Mouse (Mus musculus): Measurements from ENCODE around the gene Gm42715. TPM values are rescaled to one million over a fixed set of nuclear protein-coding genes. Genes with fewer than 3 reads are reported as not detected.

Gene Gm42715
- polyA plus RNA-seq, 1 experiment from 2014 or later = 12.6 TPM

GRCm38 (mm10) chr7:127512231-127513015 is 7.0 kb upstream of the Gm42715 start:
- 0% methylated on average over 56 of the region's 93 CpGs for WGBS

DNA sequence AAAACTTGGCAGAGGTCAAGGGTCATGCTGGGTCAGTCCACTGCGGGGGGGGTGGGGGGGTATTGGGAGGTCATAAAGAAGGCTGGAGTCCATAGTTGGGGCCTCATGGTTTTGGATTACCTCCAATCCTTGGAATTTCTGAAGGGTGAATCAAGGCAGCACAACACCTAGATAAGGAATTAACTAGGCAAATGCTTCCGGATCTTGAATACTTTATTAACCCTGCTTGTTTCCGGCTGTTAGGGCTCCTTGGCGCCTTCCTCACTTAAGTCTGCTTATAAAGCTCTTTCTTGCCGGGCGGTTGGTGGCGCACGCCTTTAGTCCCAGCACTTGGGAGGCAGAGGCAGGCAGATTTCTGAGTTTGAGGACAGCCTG is 6.4 kb upstream of the Gm42715 start:
- no peak for DNase-seq (ENCODE audit: low spot score)
- peak overlapping the region; percentile 98 for H3K27ac ChIP-seq (ENCODE audit: low read depth, low read length)
- peak overlapping the region; percentile 75 for H3K4me3 ChIP-seq (ENCODE audit: low read depth, low read length)
- H3K36me3 ChIP-seq (ENCODE audit: control insufficient read depth, insufficient read depth, low read length) = peaks cover 39% of the 10 kb centered on the region
- peak overlapping the region; percentile 61 for H3K4me2 ChIP-seq (ENCODE audit: low read length)
- peak overlapping the region; percentile 88 for H3K9ac ChIP-seq (ENCODE audit: low read length)
- H3K9me3 ChIP-seq (replicated peaks; ENCODE audit: control insufficient read depth, low read length) = no peaks in the 10 kb centered on the region
- WGBS = 45% methylated on average over 8 of the region's 8 CpGs
- no peaks in the 10 kb centered on the region for H3K27me3 ChIP-seq (replicated peaks; ENCODE audit: control insufficient read depth, insufficient read depth, low read length)
- ATAC-seq = no peak
- peaks cover 14% of the 10 kb centered on the region; the same call in 1 of the 2 replicates for H3K4me1 ChIP-seq (ENCODE audit: control insufficient read depth, insufficient read depth, low read length)

More at GRCm38 (mm10) chr7:127512231-127513015, 7.0 kb upstream of the Gm42715 start:
- DNase-seq (ENCODE audit: low spot score) (peak; percentile 96), ATAC-seq (peak; percentile 83)
- peak overlapping the region; percentile 98 for H3K27ac ChIP-seq (ENCODE audit: low read depth, low read length)
- peak overlapping the region; percentile 88 for H3K9ac ChIP-seq (ENCODE audit: low read length)
- peaks cover 34% of the 10 kb centered on the region for H3K36me3 ChIP-seq (ENCODE audit: control insufficient read depth, insufficient read depth, low read length)
- H3K9me3 ChIP-seq (replicated peaks; ENCODE audit: control insufficient read depth, low read length) = no peaks in the 10 kb centered on the region
- H3K4me3 ChIP-seq (ENCODE audit: low read depth, low read length) = peak overlapping the region; percentile 75
- peak overlapping the region; percentile 61 for H3K4me2 ChIP-seq (ENCODE audit: low read length)
- peaks cover 14% of the 10 kb centered on the region; the same call in 1 of the 2 replicates for H3K4me1 ChIP-seq (ENCODE audit: control insufficient read depth, insufficient read depth, low read length)
- no peaks in the 10 kb centered on the region for H3K27me3 ChIP-seq (replicated peaks; ENCODE audit: control insufficient read depth, insufficient read depth, low read length)

DNA sequence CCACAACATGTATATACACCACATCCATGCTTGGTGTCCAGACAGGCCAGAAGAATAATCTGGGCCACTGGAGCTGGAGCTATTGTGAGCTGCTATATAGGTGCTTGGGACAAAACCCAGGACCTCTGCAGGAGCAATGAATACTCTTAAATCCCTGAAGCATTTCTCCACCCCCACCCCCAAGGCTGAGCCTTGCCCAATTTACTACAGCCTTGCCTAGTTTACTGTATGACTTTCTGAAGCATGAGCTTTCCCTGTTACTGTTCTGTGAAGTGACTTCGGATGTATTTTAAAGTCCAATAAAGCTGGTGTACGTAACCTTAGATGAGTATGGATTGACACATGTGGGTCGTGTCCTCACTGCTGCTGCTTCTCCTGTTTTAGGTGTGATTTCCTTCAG is 5.6 kb upstream of the Gm42715 start:
- H3K4me2 ChIP-seq (ENCODE audit: low read length) = peak overlapping the region; percentile 61
- WGBS = 88% methylated on average over 3 of the region's 3 CpGs
- ATAC-seq = no peak
- no peak overlapping the region for H3K27ac ChIP-seq (ENCODE audit: low read depth, low read length)
- no peak for DNase-seq (ENCODE audit: low spot score)
- H3K27me3 ChIP-seq (replicated peaks; ENCODE audit: control insufficient read depth, insufficient read depth, low read length) = no peaks in the 10 kb centered on the region
- peaks cover 46% of the 10 kb centered on the region for H3K36me3 ChIP-seq (ENCODE audit: control insufficient read depth, insufficient read depth, low read length)
- H3K9me3 ChIP-seq (replicated peaks; ENCODE audit: control insufficient read depth, low read length) = no peaks in the 10 kb centered on the region
- peak overlapping the region; percentile 75; the same call in 1 of the 2 replicates for H3K4me3 ChIP-seq (ENCODE audit: low read depth, low read length)
- H3K9ac ChIP-seq (ENCODE audit: low read length) = no peak overlapping the region
- peaks cover 14% of the 10 kb centered on the region; the same call in 1 of the 2 replicates for H3K4me1 ChIP-seq (ENCODE audit: control insufficient read depth, insufficient read depth, low read length)

GRCm38 (mm10) chr7:127515846-127516245 is 3.5 kb upstream of the Gm42715 start:
- H3K4me2 ChIP-seq (ENCODE audit: low read length) = no peak overlapping the region
- ATAC-seq (no peak), DNase-seq (ENCODE audit: low spot score) (no peak)
- H3K4me3 ChIP-seq (ENCODE audit: low read depth, low read length) = no peak overlapping the region
- no peaks in the 10 kb centered on the region for H3K9me3 ChIP-seq (replicated peaks; ENCODE audit: control insufficient read depth, low read length)
- H3K27me3 ChIP-seq (replicated peaks; ENCODE audit: control insufficient read depth, insufficient read depth, low read length) = no peaks in the 10 kb centered on the region
- no peak overlapping the region for H3K27ac ChIP-seq (ENCODE audit: low read depth, low read length)
- no peak overlapping the region for H3K9ac ChIP-seq (ENCODE audit: low read length)
- H3K4me1 ChIP-seq (ENCODE audit: control insufficient read depth, insufficient read depth, low read length) = peaks cover 14% of the 10 kb centered on the region; the same call in 1 of the 2 replicates
- H3K36me3 ChIP-seq (ENCODE audit: control insufficient read depth, insufficient read depth, low read length) = peaks cover 62% of the 10 kb centered on the region
- WGBS = 88% methylated on average over 7 of the region's 7 CpGs

DNA sequence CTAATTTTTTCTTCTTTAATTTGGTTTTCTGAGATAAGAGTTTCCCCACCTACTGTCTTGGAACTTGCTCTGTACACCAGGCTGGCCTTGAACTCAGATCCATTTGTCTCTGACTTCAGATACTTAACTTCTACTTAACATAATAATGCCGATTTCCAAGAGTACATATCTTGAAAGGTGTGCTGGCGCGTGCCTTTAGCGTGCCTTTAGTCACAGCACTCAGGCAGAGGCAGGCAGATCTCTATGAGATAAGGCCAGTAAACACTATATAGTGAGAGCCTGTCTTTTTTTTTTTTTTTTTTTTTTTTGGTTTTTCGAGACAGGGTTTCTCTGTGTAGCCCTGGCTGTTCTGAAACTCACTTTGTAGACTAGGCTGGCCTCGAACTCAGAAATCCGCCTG is 3.0 kb upstream of the Gm42715 start:
- WGBS = 96% methylated on average over 6 of the region's 7 CpGs
- Histone ChIP-seq H3K9me3 (replicated peaks; ENCODE audit: control insufficient read depth, low read length) (no peaks in the 10 kb centered on the region), H3K36me3 (ENCODE audit: control insufficient read depth, insufficient read depth, low read length) (peaks cover 67% of the 10 kb centered on the region), H3K27me3 (replicated peaks; ENCODE audit: control insufficient read depth, insufficient read depth, low read length) (no peaks in the 10 kb centered on the region), H3K4me3 (ENCODE audit: low read depth, low read length) (no peak overlapping the region), H3K9ac (ENCODE audit: low read length) (no peak overlapping the region), H3K4me2 (ENCODE audit: low read length) (no peak overlapping the region), H3K4me1 (ENCODE audit: control insufficient read depth, insufficient read depth, low read length) (peaks cover 13% of the 10 kb centered on the region; the same call in 1 of the 2 replicates), H3K27ac (ENCODE audit: low read depth, low read length) (no peak overlapping the region)
- DNase-seq (ENCODE audit: low spot score) (no peak), ATAC-seq (no peak)

- no peak for DNase-seq (ENCODE audit: low spot score)
- Histone ChIP-seq H3K27ac (ENCODE audit: low read depth, low read length) (no peak overlapping the region), H3K4me2 (ENCODE audit: low read length) (no peak overlapping the region), H3K9me3 (replicated peaks; ENCODE audit: control insufficient read depth, low read length) (no peaks in the 10 kb centered on the region), H3K4me1 (ENCODE audit: control insufficient read depth, insufficient read depth, low read length) (no peaks in the 10 kb centered on the region), H3K4me3 (ENCODE audit: low read depth, low read length) (no peak overlapping the region), H3K36me3 (ENCODE audit: control insufficient read depth, insufficient read depth, low read length) (peaks cover 92% of the 10 kb centered on the region), H3K27me3 (replicated peaks; ENCODE audit: control insufficient read depth, insufficient read depth, low read length) (no peaks in the 10 kb centered on the region), H3K9ac (ENCODE audit: low read length) (no peak overlapping the region)
- WGBS = 95% methylated on average over 3 of the region's 3 CpGs
- ATAC-seq = no peak
Measured at GRCm38 (mm10) chr7:127541671-127542070, 22.3 kb downstream of the Gm42715 start.

- Histone ChIP-seq H3K36me3 (ENCODE audit: control insufficient read depth, insufficient read depth, low read length) (peaks cover 82% of the 10 kb centered on the region), H3K27me3 (replicated peaks; ENCODE audit: control insufficient read depth, insufficient read depth, low read length) (no peaks in the 10 kb centered on the region), H3K4me3 (ENCODE audit: low read depth, low read length) (no peak overlapping the region), H3K27ac (ENCODE audit: low read depth, low read length) (no peak overlapping the region), H3K9me3 (replicated peaks; ENCODE audit: control insufficient read depth, low read length) (no peaks in the 10 kb centered on the region), H3K9ac (ENCODE audit: low read length) (no peak overlapping the region), H3K4me1 (ENCODE audit: control insufficient read depth, insufficient read depth, low read length) (no peaks in the 10 kb centered on the region), H3K4me2 (ENCODE audit: low read length) (no peak overlapping the region)
- WGBS = 77% methylated on average over 15 of the region's 15 CpGs
- ATAC-seq = no peak
- DNase-seq (ENCODE audit: low spot score) = peak; percentile 45
Measured at GRCm38 (mm10) chr7:127549116-127549835, 29.9 kb downstream of the Gm42715 start.

DNA sequence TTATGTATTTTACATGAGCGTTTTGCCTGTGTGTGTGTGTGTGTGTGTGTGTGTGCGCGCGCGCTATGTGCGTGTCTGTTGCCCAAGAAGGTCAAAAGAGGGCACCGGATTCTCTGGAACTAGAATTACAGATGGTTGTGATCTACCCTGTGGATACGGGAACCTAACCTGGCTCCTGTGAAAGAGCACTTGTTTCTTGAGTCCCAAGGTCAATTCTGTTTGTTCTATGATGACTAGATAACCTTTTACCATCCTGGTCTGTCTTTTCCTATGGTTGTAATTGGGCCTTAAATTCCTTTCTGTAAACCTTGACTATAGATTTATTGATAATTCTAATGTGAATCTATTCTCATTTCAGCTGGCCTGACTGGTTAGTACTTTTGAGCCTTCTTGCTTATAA is 32.2 kb downstream of the Gm42715 start:
- Histone ChIP-seq H3K4me3 (ENCODE audit: low read depth, low read length) (no peak overlapping the region), H3K27me3 (replicated peaks; ENCODE audit: control insufficient read depth, insufficient read depth, low read length) (no peaks in the 10 kb centered on the region), H3K36me3 (ENCODE audit: control insufficient read depth, insufficient read depth, low read length) (peaks cover 87% of the 10 kb centered on the region), H3K4me1 (ENCODE audit: control insufficient read depth, insufficient read depth, low read length) (no peaks in the 10 kb centered on the region), H3K9me3 (replicated peaks; ENCODE audit: control insufficient read depth, low read length) (no peaks in the 10 kb centered on the region), H3K9ac (ENCODE audit: low read length) (no peak overlapping the region), H3K27ac (ENCODE audit: low read depth, low read length) (no peak overlapping the region), H3K4me2 (ENCODE audit: low read length) (no peak overlapping the region)
- DNase-seq (ENCODE audit: low spot score) (no peak), ATAC-seq (no peak)
- 97% methylated on average over 8 of the region's 8 CpGs for WGBS

DNA sequence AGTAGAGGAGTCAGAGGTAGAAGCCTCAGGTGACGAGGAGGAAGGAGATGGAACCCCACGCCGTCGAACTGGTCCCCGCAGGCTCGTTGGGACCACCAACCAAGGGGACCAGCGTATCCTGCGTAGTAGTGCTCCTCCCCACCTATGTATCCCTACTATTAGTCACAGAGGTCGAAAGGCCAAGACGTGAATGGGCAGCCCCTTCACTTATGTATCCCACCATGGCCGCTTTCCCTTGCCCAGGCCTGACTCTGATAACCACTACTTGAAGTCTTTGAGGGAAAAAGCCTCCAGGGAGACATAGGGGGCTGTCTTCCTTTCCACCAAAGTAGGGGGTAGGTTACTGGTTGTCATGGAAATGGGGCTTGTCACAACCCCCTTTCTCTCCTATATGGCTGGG is 41.2 kb downstream of the Gm42715 start:
- ATAC-seq (no peak), DNase-seq (ENCODE audit: low spot score) (no peak)
- Histone ChIP-seq H3K4me2 (ENCODE audit: low read length) (no peak overlapping the region), H3K4me1 (ENCODE audit: control insufficient read depth, insufficient read depth, low read length) (no peaks in the 10 kb centered on the region), H3K9ac (ENCODE audit: low read length) (no peak overlapping the region), H3K9me3 (replicated peaks; ENCODE audit: control insufficient read depth, low read length) (no peaks in the 10 kb centered on the region), H3K4me3 (ENCODE audit: low read depth, low read length) (no peak overlapping the region), H3K36me3 (ENCODE audit: control insufficient read depth, insufficient read depth, low read length) (peaks cover 88% of the 10 kb centered on the region), H3K27me3 (replicated peaks; ENCODE audit: control insufficient read depth, insufficient read depth, low read length) (no peaks in the 10 kb centered on the region), H3K27ac (ENCODE audit: low read depth, low read length) (no peak overlapping the region)
- 94% methylated on average over 11 of the region's 11 CpGs for WGBS

All from forebrain, embryonic 14.5 days (tissue).